Mouse (Mus musculus): ENCODE results near the gene Lrrc51.

Lrrc51 gene

GRCm38 (mm10) chr7:101884160-101884559, 49.5 kb downstream of the Lrrc51 start:
- DNase-seq (ENCODE audit: low spot score): no peak

- no peak for DNase-seq (ENCODE audit: low spot score)
Observed at GRCm38 (mm10) chr7:101882413-101883154, 51.1 kb downstream of the Lrrc51 start.

DNA sequence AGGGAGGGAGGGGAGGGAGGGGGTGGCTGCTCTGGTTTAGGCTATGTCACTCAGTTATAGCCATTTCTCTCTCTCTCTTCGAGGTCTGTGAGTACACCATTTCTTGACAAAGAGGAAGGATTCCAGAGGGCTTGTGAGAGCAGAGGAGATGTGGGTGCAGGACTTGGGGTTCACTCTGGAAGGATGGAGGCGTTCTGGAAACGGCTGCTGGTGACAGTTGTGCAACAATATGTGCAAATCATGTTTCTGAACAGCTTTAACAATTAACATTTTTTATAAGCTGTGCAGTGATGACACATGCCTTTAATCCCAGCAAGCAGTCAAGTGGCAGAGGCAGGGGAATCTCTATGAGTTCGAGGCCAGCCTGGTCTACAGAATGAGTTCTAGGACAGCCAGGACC, 52.8 kb downstream of the Lrrc51 start:
- DNase-seq (ENCODE audit: low spot score): no peak

DNA sequence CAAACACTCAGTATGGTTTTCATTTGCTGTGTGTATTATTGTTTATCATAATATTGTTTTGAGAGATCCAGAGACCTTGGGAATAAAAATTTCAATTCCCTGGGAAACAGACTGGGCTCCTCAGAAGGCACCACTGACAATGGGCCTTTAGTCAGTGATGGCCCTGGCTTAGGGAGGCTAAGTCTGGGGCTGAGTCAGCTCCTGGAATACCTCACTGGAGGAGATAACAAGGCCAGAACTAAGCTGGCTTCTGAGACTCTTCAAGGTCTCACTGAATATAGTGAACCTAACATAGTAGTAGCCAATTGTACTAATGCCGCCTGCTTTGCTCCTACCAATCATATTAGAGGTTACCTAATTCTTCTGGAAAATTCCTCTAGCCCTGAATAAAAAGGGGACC, 57.7 kb downstream of the Lrrc51 start:
- no peak for DNase-seq (ENCODE audit: low spot score)

- DNase-seq (ENCODE audit: low spot score): no peak
Observed at GRCm38 (mm10) chr7:101871296-101871695, 62.4 kb downstream of the Lrrc51 start.

- no peak for DNase-seq (ENCODE audit: low spot score)
Observed at GRCm38 (mm10) chr7:101870629-101871028, 63.1 kb downstream of the Lrrc51 start, which contains the start of gene Folr1. Gene Folr1, minus strand, starts transcription at chr7:101870788.

GRCm38 (mm10) chr7:101869163-101869500, 64.6 kb downstream of the Lrrc51 start:
- DNase-seq (ENCODE audit: low spot score): no peak

GRCm38 (mm10) chr7:101868241-101869162, 65.2 kb downstream of the Lrrc51 start:
- no peak for DNase-seq (ENCODE audit: low spot score)

DNA sequence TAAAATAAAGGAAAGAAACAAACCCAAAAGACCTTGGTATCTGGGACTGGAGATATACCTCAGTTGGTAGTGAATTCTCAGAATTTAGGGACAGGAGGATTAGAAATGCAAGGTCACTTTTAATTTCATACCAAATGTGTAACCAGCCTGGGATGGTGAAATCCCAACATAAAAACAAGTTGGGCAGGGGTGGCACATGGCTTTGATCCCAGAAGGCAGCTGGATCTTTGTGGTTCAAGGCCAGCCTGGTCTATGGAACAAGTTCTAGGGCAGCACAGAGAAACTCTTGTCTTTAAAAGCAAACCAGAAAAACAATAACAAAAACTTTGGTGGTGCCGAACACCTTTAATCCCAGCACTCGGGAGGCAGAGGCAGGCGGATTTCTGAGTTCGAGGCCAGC, 66.2 kb downstream of the Lrrc51 start:
- no peak for DNase-seq (ENCODE audit: low spot score)

GRCm38 (mm10) chr7:101866491-101867265, 67.0 kb downstream of the Lrrc51 start:
- DNase-seq (ENCODE audit: low spot score): no peak

GRCm38 (mm10) chr7:101863415-101863814, 70.3 kb downstream of the Lrrc51 start, which contains the start of gene Anapc15:
Gene Anapc15, plus strand, starts transcription at chr7:101863715.
- no peak for DNase-seq (ENCODE audit: low spot score)
